Mouse (Mus musculus) erythroblast, adult 5-6 weeks (primary cell): ENCODE measurements at regions not wholly inside any gene's neighbourhood (a gene's known extent, or its start where the extent isn't known, plus 50 kb on each side); places are given as distances from the start of the nearest gene placed in this dataset.

Experiments used
- ATAC-seq: replicated peaks from 2 replicates; pipeline ENCODE4 v1.8.0; 2016; ENCODE audit warnings: moderate number of reproducible peaks, mild to moderate bottlenecking, moderate TSS enrichment, inconsistent platforms; ENCODE audit not compliant: poor library complexity, low FRiP score, severe bottlenecking

- no peak for ATAC-seq
Observed at GRCm38 (mm10) chr4:152697247-152697960, 219.7 kb upstream of the Kcnab2 start.

- no peak for ATAC-seq
Observed at GRCm38 (mm10) chr4:152691735-152692134, 214.1 kb upstream of the Kcnab2 start.

- no peak for ATAC-seq
Observed at GRCm38 (mm10) chr4:152691302-152691701, 213.6 kb upstream of the Kcnab2 start.

- no peak for ATAC-seq
Observed at GRCm38 (mm10) chr4:152690766-152691165, 213.1 kb upstream of the Kcnab2 start.

- no peak for ATAC-seq
Observed at GRCm38 (mm10) chr4:152689831-152690230, 212.2 kb upstream of the Kcnab2 start.

GRCm38 (mm10) chr4:152686509-152687081, 208.9 kb upstream of the Kcnab2 start:
- ATAC-seq, result no peak

- no peak for ATAC-seq
Observed at GRCm38 (mm10) chr4:152674140-152674539, 196.5 kb upstream of the Kcnab2 start.

GRCm38 (mm10) chr4:152663482-152663881, 185.8 kb upstream of the Kcnab2 start:
- ATAC-seq, result no peak

GRCm38 (mm10) chr4:152663069-152663468, 185.4 kb upstream of the Kcnab2 start:
- ATAC-seq, result no peak

GRCm38 (mm10) chr4:152662439-152662838, 184.8 kb upstream of the Kcnab2 start:
- no peak for ATAC-seq

- ATAC-seq, result no peak
Observed at GRCm38 (mm10) chr4:152650198-152650597, 172.5 kb upstream of the Kcnab2 start.

- ATAC-seq, result no peak
Observed at GRCm38 (mm10) chr4:152647620-152648019, 169.9 kb upstream of the Kcnab2 start.

GRCm38 (mm10) chr4:152647084-152647483, 169.4 kb upstream of the Kcnab2 start:
- no peak for ATAC-seq

GRCm38 (mm10) chr4:152637088-152637487, 159.4 kb upstream of the Kcnab2 start:
- no peak for ATAC-seq

- no peak for ATAC-seq
Observed at GRCm38 (mm10) chr4:152633896-152634295, 156.2 kb upstream of the Kcnab2 start.

- ATAC-seq, result no peak
Observed at GRCm38 (mm10) chr4:152628111-152628510, 150.4 kb upstream of the Kcnab2 start.

- no peak for ATAC-seq
Observed at GRCm38 (mm10) chr4:152625032-152626003, 147.6 kb upstream of the Kcnab2 start.

GRCm38 (mm10) chr4:152622022-152622777, 144.5 kb upstream of the Kcnab2 start:
- ATAC-seq, result no peak

GRCm38 (mm10) chr4:152617636-152618035, 140.0 kb upstream of the Kcnab2 start:
- ATAC-seq, result no peak

- ATAC-seq, result no peak
Observed at GRCm38 (mm10) chr4:152615155-152615554, 137.5 kb upstream of the Kcnab2 start.
